Mouse (Mus musculus): ENCODE measurements around the gene Olfr1062. TPM values are rescaled to one million over a fixed set of nuclear protein-coding genes. Genes with fewer than 3 reads are reported as not detected.
"Not testable (repeated sequence)": the region's sequence is repeated elsewhere in the genome, so short reads cannot be mapped to it uniquely, and the experiment has no call there.

Gene Olfr1062
- not detected for total RNA-seq (2022)

DNA sequence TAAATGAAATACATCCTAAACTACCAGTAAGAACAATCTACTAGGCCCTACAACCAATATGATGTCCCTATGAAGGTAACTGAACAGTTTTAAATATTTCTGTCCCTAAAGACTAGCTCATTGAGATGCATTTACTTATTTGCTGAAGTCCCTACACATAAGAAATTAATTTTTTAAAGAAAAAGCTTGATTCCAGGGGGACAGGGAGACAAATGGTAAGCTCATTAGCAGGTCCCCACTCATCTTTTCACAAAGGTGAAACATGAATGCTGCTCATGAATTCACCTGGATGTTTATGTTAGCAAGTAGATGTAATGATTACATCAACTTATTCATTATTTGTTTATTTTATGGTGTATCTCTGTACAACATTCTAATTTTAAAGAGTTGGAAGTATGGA lies at the start of gene Olfr1062:
Gene Olfr1062 (minus strand): TSS at position 101 of the 400 bp plus-strand sequence.
- not testable (repeated sequence) for DNase-seq (ENCODE audit: low spot score in 2 of 2)

GRCm38 (mm10) chr2:86464442-86465109 lies 38.0 kb upstream of the Olfr1062 start:
- peak; percentile 13 to 59 for DNase-seq (ENCODE audit: low spot score in 2 of 2)

DNA sequence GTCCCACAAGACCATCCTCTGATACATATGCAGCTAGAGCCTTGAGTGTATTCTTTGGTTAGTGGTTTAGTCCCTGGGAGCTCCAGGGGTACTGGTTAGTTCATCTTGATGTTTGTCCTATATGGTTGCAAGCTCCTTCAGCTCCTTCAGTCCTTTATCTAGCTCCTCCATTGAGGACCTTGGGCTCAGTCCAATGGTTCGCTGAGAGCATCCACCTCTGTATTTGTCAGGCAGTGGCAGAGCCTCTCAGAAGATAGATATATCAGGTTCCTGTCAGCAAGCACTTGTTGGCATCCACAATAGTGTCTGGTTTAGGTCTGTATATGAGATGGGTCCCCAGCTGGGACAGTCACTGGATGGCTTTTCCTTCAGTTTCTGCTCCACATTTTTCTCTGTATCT lies 33.9 kb upstream of the Olfr1062 start:
- no peak for DNase-seq (ENCODE audit: low spot score in 2 of 2)

DNA sequence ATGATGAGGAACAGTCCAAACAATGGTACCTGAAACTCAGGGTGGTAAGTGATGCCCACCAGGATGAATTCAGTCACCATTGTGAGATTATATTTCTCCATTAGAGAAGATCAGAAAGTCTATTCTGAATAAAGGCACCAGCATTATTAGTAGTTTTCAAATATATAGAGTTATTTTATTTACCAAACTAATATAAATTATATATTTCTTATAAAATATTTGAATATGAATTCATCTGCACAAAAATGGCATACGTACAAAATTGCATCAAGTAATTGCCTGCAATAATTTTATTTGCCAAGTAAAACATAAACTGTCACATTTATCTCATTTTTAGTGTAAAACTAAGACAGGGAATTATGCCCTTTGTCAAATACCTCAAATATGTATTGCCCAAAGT lies 29.6 kb upstream of the Olfr1062 start, which contains the start of gene Olfr1066:
Gene Olfr1066 (minus strand): TSS at position 101 of the 400 bp plus-strand sequence.
- no peak for DNase-seq (ENCODE audit: low spot score in 2 of 2)

- not testable (repeated sequence) for DNase-seq (ENCODE audit: low spot score in 2 of 2)
Observed at GRCm38 (mm10) chr2:86450491-86450890, 23.9 kb upstream of the Olfr1062 start, which contains the start of gene Olfr1065. TSS of gene Olfr1065 (minus strand) at chr2:86450591.

DNA sequence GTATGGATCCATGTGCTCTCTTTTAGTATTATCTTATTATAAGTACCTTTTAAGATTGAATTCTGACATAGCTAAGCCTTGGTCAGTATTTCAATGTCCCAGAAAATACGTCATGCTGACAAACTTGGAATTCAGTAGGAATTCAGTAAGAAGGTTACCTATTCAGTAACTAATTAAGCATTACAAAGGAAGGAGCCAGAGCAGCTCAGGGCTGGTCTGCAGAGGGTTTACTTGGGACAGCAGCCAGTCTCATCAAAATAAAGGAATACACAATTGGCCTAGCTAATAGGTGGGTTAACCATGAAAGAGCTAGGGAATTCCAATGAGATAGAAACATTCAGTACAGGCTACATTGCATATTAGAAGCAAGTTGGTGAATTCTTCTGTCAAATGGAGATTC lies 15.6 kb upstream of the Olfr1062 start:
- DNase-seq (ENCODE audit: low spot score in 2 of 2) = not testable (repeated sequence)

DNA sequence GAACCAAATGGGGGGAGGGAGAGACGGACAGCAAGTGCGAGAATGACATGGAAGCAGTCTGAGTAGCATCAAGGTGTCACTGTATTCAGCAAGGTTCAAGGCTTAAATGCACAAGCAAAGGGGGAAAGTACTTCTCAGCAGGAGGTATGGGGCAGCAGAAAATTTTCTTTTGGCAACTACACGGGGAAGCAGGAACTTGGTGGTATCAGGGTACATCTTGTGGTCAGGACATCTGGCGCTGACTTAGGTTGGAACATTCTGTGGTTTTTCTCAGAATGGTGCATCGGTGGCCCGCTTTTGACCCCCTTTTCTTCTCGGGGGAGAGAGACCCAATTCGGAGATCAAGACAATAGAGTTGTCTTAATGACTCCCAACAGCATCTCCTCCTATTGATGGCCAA lies 2.0 kb upstream of the Olfr1062 start:
- not testable (repeated sequence) for DNase-seq (ENCODE audit: low spot score in 2 of 2)

DNA sequence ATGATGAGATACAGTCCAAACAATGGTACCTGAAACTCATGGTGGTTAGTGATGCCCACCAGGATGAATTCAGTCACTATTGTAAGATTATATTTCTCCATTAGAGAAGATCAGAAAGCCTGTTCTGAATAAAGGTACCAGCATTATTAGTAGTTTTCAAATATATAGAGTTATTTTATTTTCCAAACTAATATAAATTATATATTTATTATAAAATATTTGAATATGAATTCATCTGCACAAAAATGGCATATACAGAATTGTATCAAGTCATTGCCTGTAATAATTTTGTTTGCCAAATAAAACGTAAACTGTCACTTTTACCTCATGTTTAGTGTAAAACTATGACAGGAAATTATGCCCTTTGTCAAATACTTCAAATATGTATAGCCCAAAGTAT lies 12.6 kb downstream of the Olfr1062 start, which contains the start of gene Olfr1061:
Gene Olfr1061 (minus strand): TSS at position 101 of the 400 bp plus-strand sequence.
- no peak for DNase-seq (ENCODE audit: low spot score in 2 of 2)

DNA sequence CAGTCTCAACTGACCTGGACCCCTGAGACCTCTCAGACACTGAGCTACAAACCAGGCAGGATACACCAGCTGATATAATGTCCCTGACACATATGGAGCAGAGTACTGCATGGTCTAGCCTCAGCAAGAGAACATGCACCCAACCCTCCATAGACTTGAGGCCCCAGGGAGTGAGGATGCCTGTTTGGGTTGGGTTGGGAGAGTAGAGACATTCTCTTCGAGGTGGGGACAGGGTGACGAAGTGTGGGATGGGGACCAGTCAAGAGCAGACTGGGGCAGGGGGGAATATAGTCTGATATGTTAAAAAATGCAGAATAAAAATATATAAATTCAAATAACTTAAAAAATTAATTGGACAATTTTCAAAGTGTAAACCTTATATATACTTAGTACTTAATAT lies 31.4 kb downstream of the Olfr1062 start:
- DNase-seq (ENCODE audit: low spot score in 2 of 2) = no peak

- not testable (repeated sequence) for DNase-seq (ENCODE audit: low spot score in 2 of 2)
Observed at GRCm38 (mm10) chr2:86388461-86388860, 38.1 kb downstream of the Olfr1062 start, which contains the start of gene Olfr1058. TSS of gene Olfr1058 (minus strand) at chr2:86388561.

DNA sequence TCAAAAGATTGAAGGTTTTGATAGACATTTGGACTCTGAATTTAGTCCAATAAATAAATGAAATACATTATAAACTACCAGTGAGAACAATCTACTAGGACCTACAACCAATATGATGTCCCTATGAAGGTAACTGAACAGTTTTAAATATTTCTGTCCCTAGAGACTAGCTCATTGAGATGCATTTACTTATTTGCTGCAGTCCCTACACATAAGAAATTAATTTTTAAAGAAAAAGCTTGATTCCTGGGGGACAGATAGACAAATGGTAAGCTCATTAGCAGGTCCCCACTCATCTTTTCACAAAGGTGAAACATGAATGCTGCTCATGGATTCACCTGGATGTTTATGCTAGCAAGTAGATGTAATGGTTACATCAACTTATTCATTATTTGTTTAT lies 48.3 kb downstream of the Olfr1062 start, which contains the start of gene Olfr1057:
Gene Olfr1057 (minus strand): TSS at position 101 of the 400 bp plus-strand sequence.
- DNase-seq (ENCODE audit: low spot score in 2 of 2) = no peak

Other genes with a start within 250 kb of the Olfr1062 start
- gene Olfr1044, start 248.9 kb downstream of the Olfr1062 start, total RNA-seq (2022) = not detected
- gene Olfr52, start 241.1 kb downstream of the Olfr1062 start, total RNA-seq (2022) = not detected
- gene Olfr1045, start 223.7 kb downstream of the Olfr1062 start, total RNA-seq (2022) = not detected
- not detected for gene Olfr1046, start 207.4 kb downstream of the Olfr1062 start, total RNA-seq (2022)
- gene Olfr1047, start 195.3 kb downstream of the Olfr1062 start, total RNA-seq (2022) = not detected
- not detected for gene Olfr1048, start 186.5 kb downstream of the Olfr1062 start, total RNA-seq (2022)
- not detected for gene Olfr1049, start 168.4 kb downstream of the Olfr1062 start, total RNA-seq (2022)
- gene Olfr1051, start 147.7 kb downstream of the Olfr1062 start, total RNA-seq (2022) = not detected
- not detected for gene Olfr1052, start 134.3 kb downstream of the Olfr1062 start, total RNA-seq (2022)
- not detected for gene Olfr1053, start 111.5 kb downstream of the Olfr1062 start, total RNA-seq (2022)
- not detected for gene Olfr1054, start 91.3 kb downstream of the Olfr1062 start, total RNA-seq (2022)
- not detected for gene Olfr1055, start 76.5 kb downstream of the Olfr1062 start, total RNA-seq (2022)
- not detected for gene Olfr1056, start 64.3 kb downstream of the Olfr1062 start, total RNA-seq (2022)
- not detected for gene Olfr1057, start 48.4 kb downstream of the Olfr1062 start, total RNA-seq (2022)
- gene Olfr1058, start 38.2 kb downstream of the Olfr1062 start, total RNA-seq (2022) = not detected
- not detected for gene Olfr1061, start 12.7 kb downstream of the Olfr1062 start, total RNA-seq (2022)
- gene Olfr1065, start 23.8 kb upstream of the Olfr1062 start, total RNA-seq (2022) = not detected
- not detected for gene Olfr1066, start 29.5 kb upstream of the Olfr1062 start, total RNA-seq (2022)
- gene Olfr228, start 60.6 kb upstream of the Olfr1062 start, total RNA-seq (2022) = not detected
- gene Olfr1076, start 81.7 kb upstream of the Olfr1062 start, total RNA-seq (2022) = not detected
- not detected for gene Olfr1079, start 115.7 kb upstream of the Olfr1062 start, total RNA-seq (2022)
- not detected for gene Olfr1080, start 131.5 kb upstream of the Olfr1062 start, total RNA-seq (2022)
- not detected for gene Olfr1082, start 172.2 kb upstream of the Olfr1062 start, total RNA-seq (2022)
- gene Olfr1084, start 213.0 kb upstream of the Olfr1062 start, total RNA-seq (2022) = not detected
- not detected for gene Olfr1085, start 235.3 kb upstream of the Olfr1062 start, total RNA-seq (2022)